Mouse (Mus musculus) ovary, adult 2 months (tissue): ENCODE data around the gene Neurod6. TPM values are rescaled to one million over a fixed set of nuclear protein-coding genes. Genes with fewer than 3 reads are reported as not detected.

Experiments used
- polyA plus RNA-seq: library from polyadenylated mRNA; depleted of rRNA; stranded (reverse); fragments of >200 nt; gene quantifications from 2 replicates; pipeline ENCODE4 v1.2.3, GENCODE M21; 2012; rRNA removed

The Neurod6 gene
- not detected in 2 replicates for polyA plus RNA-seq

GRCm38 (mm10) chr6:55680974-55681373 is at the start of gene Neurod6:
TSS of gene Neurod6 (minus strand) at chr6:55681263.

Other genes with a start within 250 kb of the Neurod6 start
- 12.0 and 22.7 TPM in 2 replicates for gene Adcyap1r1, start 229.3 kb downstream of the Neurod6 start, polyA plus RNA-seq
- 0.09 TPM in 1 of 2 replicates, not detected in the other for gene Itprid1, start 155.6 kb upstream of the Neurod6 start, polyA plus RNA-seq